20 mouse cellular contexts compared by ENCODE assay signal in the genomic region with DNA sequence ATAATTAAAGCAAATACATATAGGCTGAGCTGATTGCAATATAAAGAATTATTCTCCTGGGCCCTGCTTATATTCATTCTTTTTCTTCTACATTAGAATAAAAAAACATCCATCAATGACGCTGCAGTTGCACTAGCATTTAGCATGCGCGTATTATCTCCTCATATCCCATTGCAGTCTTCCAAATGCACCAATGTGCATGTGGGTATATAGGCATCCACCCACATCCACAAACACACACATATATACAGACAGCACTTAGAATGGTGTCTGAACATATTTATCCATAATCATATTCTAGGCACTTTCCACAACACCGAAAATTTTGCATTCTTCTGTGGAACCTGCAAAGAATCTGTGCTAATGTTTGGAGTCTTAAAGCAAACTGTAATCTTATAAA.
DNase-seq lines count a peak whose midpoint lies in the region; ATAC-seq and TF ChIP-seq lines count a peak whose summit lies in the region.
"Had no signal": no experiment of that assay in that cellular context is flagged by ENCODE, and none has a peak within 500 bp of the region (broad histone marks: within the 10 kb centered on the region; RNA-seq: fewer than 3 reads in every experiment).

No protein-coding gene starts in this region.

- ATAC-seq in neural tube, embryonic 11.5 days (ENCODE audit: insufficient read depth, low FRiP score, low TSS enrichment) = no peak
- ATAC-seq in hindbrain, embryonic 15.5 days (ENCODE audit: low FRiP score, low read depth) = no peak
- 0 out of 2 replicates have a peak, but pooled peaks have one; percentile 12 for ATAC-seq in midbrain, embryonic 15.5 days (replicated peaks)
- no peak for ATAC-seq in erythroblast, adult 5-6 weeks (replicated peaks; ENCODE audit: low FRiP score, poor library complexity, severe bottlenecking)
- no peak for ATAC-seq in lung, postnatal 0 days
- ATAC-seq: CD4-positive, CD25-positive, alpha-beta regulatory T cell, adult 4 months; intestine, postnatal 0 days had no signal

- no peaks in the 10 kb centered on the region for H3K9me3 ChIP-seq in neural tube, embryonic 11.5 days (ENCODE audit: control insufficient read depth, low read length)
- no peaks in the 10 kb centered on the region for H3K9me3 ChIP-seq in hindbrain, embryonic 15.5 days
- no peaks in the 10 kb centered on the region for H3K9me3 ChIP-seq in midbrain, embryonic 15.5 days
- no peaks in the 10 kb centered on the region for H3K9me3 ChIP-seq in lung, postnatal 0 days (ENCODE audit: low read length)
- H3K9me3 ChIP-seq: limb, embryonic 12.5 days had no signal

- no peaks in the 10 kb centered on the region for H3K27me3 ChIP-seq in neural tube, embryonic 11.5 days (ENCODE audit: control insufficient read depth, insufficient read depth, low read length)
- H3K27me3 ChIP-seq in hindbrain, embryonic 15.5 days = no peaks in the 10 kb centered on the region
- no peaks in the 10 kb centered on the region for H3K27me3 ChIP-seq in midbrain, embryonic 15.5 days (replicated peaks)
- H3K27me3 ChIP-seq in lung, postnatal 0 days (replicated peaks; ENCODE audit: insufficient read depth, low read length) = no peaks in the 10 kb centered on the region
- H3K27me3 ChIP-seq: limb, embryonic 12.5 days had no signal

- peaks cover 12% of the 10 kb centered on the region for H3K4me1 ChIP-seq in neural tube, embryonic 11.5 days (ENCODE audit: control insufficient read depth, insufficient read depth, low read length)
- H3K4me1 ChIP-seq in hindbrain, embryonic 15.5 days (replicated peaks) = peaks cover 35% of the 10 kb centered on the region
- H3K4me1 ChIP-seq in midbrain, embryonic 15.5 days = peaks cover 35% of the 10 kb centered on the region
- H3K4me1 ChIP-seq in lung, postnatal 0 days (ENCODE audit: insufficient read depth, low read depth, low read length) = no peaks in the 10 kb centered on the region
- H3K4me1 ChIP-seq: megakaryocyte, embryonic 14.5 days had no signal

- no peak overlapping the region for H3K4me2 ChIP-seq in neural tube, embryonic 11.5 days (ENCODE audit: low read depth)
- H3K4me2 ChIP-seq in hindbrain, embryonic 15.5 days = peak overlapping the region; percentile 27; the same call in 1 of the 2 replicates
- H3K4me2 ChIP-seq in midbrain, embryonic 15.5 days = 0 out of 2 replicates have a peak overlapping the region, but pooled peaks have one; percentile 11
- H3K4me2 ChIP-seq in lung, postnatal 0 days (replicated peaks; ENCODE audit: low read depth, low read length) = no peak overlapping the region
- H3K4me2 ChIP-seq: limb, embryonic 12.5 days had no signal

- peak overlapping the region; percentile 85 for H3K27ac ChIP-seq in neural tube, embryonic 11.5 days (ENCODE audit: low read depth, low read length)
- H3K27ac ChIP-seq in hindbrain, embryonic 15.5 days (replicated peaks) = peak overlapping the region; percentile 94
- peak overlapping the region; percentile 95 for H3K27ac ChIP-seq in midbrain, embryonic 15.5 days
- no peak overlapping the region for H3K27ac ChIP-seq in lung, postnatal 0 days (ENCODE audit: low read length)
- H3K27ac ChIP-seq: kidney, postnatal 0 days; limb, embryonic 12.5 days; liver, embryonic 14.5 days; stomach, postnatal 0 days had no signal

- H3K4me3 ChIP-seq in neural tube, embryonic 11.5 days (ENCODE audit: low read depth, low read length) = no peak overlapping the region
- no peak overlapping the region for H3K4me3 ChIP-seq in hindbrain, embryonic 15.5 days
- H3K4me3 ChIP-seq in midbrain, embryonic 15.5 days = no peak overlapping the region
- H3K4me3 ChIP-seq in lung, postnatal 0 days (ENCODE audit: low read depth, low read length) = no peak overlapping the region
- H3K4me3 ChIP-seq: limb, embryonic 12.5 days; megakaryocyte, embryonic 14.5 days had no signal

- H3K36me3 ChIP-seq in neural tube, embryonic 11.5 days (ENCODE audit: control insufficient read depth, insufficient read depth, low read length) = no peaks in the 10 kb centered on the region
- H3K36me3 ChIP-seq in hindbrain, embryonic 15.5 days = no peaks in the 10 kb centered on the region
- H3K36me3 ChIP-seq in midbrain, embryonic 15.5 days (replicated peaks) = no peaks in the 10 kb centered on the region
- no peaks in the 10 kb centered on the region for H3K36me3 ChIP-seq in lung, postnatal 0 days (ENCODE audit: insufficient read depth, low read length)
- H3K36me3 ChIP-seq: G1E; limb, embryonic 12.5 days had no signal

- no peak for TF ChIP-seq EP300 in lung, postnatal 0 days (IDR thresholded peaks at IDR 0.05)

- WGBS in neural tube, embryonic 11.5 days = 87% methylated on average over 4 of the region's 4 CpGs
- WGBS in hindbrain, embryonic 15.5 days = 52% methylated on average over 4 of the region's 4 CpGs
- WGBS in midbrain, embryonic 15.5 days = 60% methylated on average over 4 of the region's 4 CpGs
- WGBS in lung, postnatal 0 days = 96% methylated on average over 4 of the region's 4 CpGs

- no peak overlapping the region for H3K9ac ChIP-seq in neural tube, embryonic 11.5 days (ENCODE audit: low read length)
- no peak overlapping the region for H3K9ac ChIP-seq in hindbrain, embryonic 15.5 days
- H3K9ac ChIP-seq in midbrain, embryonic 15.5 days = no peak overlapping the region
- no peak overlapping the region for H3K9ac ChIP-seq in lung, postnatal 0 days (replicated peaks; ENCODE audit: low read depth)
- H3K9ac ChIP-seq: limb, embryonic 12.5 days; liver, embryonic 14.5 days had no signal

- no peak for DNase-seq in neural tube, embryonic 11.5 days (ENCODE audit: low spot score)
- DNase-seq in neural tube, embryonic 10.5 days (ENCODE audit: extremely low spot score, low spot score) = no peak
- DNase-seq in adipocyte (ENCODE audit: low spot score) = no peak
- no peak for DNase-seq in lung, postnatal 0 days (ENCODE audit: low spot score)
- no peak for DNase-seq in spleen, adult 18-20 months
- DNase-seq: cerebellum, adult 11-12 months; heart, postnatal 4 days; right cerebral cortex, postnatal 14 days; thymus, postnatal 36 days had no signal

- TF ChIP-seq CTCF in lung, postnatal 0 days (IDR thresholded peaks at IDR 0.05) = no peak

Comparison
In these comparisons a context has a peak if more than half of its experiments do, and no peak if none do; other contexts are left out.
1. H3K4me2 ChIP-seq: peak in hindbrain, embryonic 15.5 days (single experiment) and midbrain, embryonic 15.5 days (single experiment); none in neural tube, embryonic 11.5 days (single experiment) and lung, postnatal 0 days (single experiment).